Comparison of ENCODE assay signal across 19 mouse cellular contexts in genomic region chr9:32242921-32243617, GRCm38 (mm10).
DNase-seq lines count a peak whose midpoint lies in the region; ATAC-seq and TF ChIP-seq lines count a peak whose summit lies in the region.
"Had no signal": no experiment of that assay in that cellular context is flagged by ENCODE, and none has a peak within 500 bp of the region (broad histone marks: within the 10 kb centered on the region; RNA-seq: fewer than 3 reads in every experiment).

No protein-coding gene starts in this region.

- no peaks in the 10 kb centered on the region for H3K27me3 ChIP-seq in kidney, adult 2 months (replicated peaks; ENCODE audit: control insufficient read depth, insufficient read depth, low read length)
- H3K27me3 ChIP-seq: hindbrain, embryonic 13.5 days; limb, embryonic 12.5 days; midbrain, embryonic 12.5 days; neural tube, embryonic 15.5 days had no signal

- DNase-seq in lung, postnatal 36 days = peak; percentile 35
- no peak for DNase-seq in lung, postnatal 14 days
- peak; percentile 93 for DNase-seq in kidney, adult 2 months
- peak; percentile 57 for DNase-seq in kidney, postnatal 10 days
- no peak for DNase-seq in cerebellum, adult 11 months
- DNase-seq in layer of hippocampus, adult 8-10 months (ENCODE audit: low spot score in 2 of 2) = no peak
- DNase-seq: adrenal gland, postnatal 10 days; cerebellum, adult 2 months; forebrain, postnatal 0 days; gastrocnemius, adult 2 months; heart, adult 18-20 months; retina, postnatal 1 day; thymus, postnatal 36 days had no signal

- peaks cover 26% of the 10 kb centered on the region; the same call in 1 of the 2 replicates for H3K4me1 ChIP-seq in kidney, adult 2 months (ENCODE audit: control insufficient read depth, insufficient read depth, low read length)
- H3K4me1 ChIP-seq: limb, embryonic 12.5 days had no signal

- peaks cover 5% of the 10 kb centered on the region for H3K36me3 ChIP-seq in kidney, adult 2 months (ENCODE audit: control insufficient read depth, insufficient read depth, low read length)

- TF ChIP-seq POLR2A in kidney, adult 2 months (IDR thresholded peaks at IDR 0.05; ENCODE audit: low read depth, low read length) = no peak

- no peak for ATAC-seq in megakaryocyte, adult 5-6 weeks (ENCODE audit: poor library complexity, severe bottlenecking)
- ATAC-seq: CD4-positive, CD25-positive, alpha-beta regulatory T cell, adult 4 months; forebrain, postnatal 0 days had no signal

- H3K27ac ChIP-seq in kidney, adult 2 months (ENCODE audit: insufficient read depth, low read depth, low read length) = peak overlapping the region; percentile 78
- H3K27ac ChIP-seq: gastrocnemius, adult 2 months; hindbrain, embryonic 13.5 days; limb, embryonic 12.5 days; midbrain, embryonic 12.5 days; neural tube, embryonic 15.5 days had no signal

- whole genome bisulfite sequencing in kidney, adult 2 months = 35% methylated on average over 2 of the region's 2 CpGs

- no peak overlapping the region for H3K4me3 ChIP-seq in kidney, adult 2 months (ENCODE audit: insufficient read depth, low read depth, low read length)
- H3K4me3 ChIP-seq: gastrocnemius, adult 2 months; hindbrain, embryonic 13.5 days; limb, embryonic 12.5 days; midbrain, embryonic 12.5 days; neural tube, embryonic 15.5 days had no signal

- TF ChIP-seq CTCF in kidney, adult 2 months (conservative IDR thresholded peaks at IDR 0.05; ENCODE audit: insufficient read depth, insufficient read length, low read depth, low read length) = no peak

Comparison
In these comparisons a context has a peak if more than half of its experiments do, and no peak if none do; other contexts are left out.
1. DNase-seq: peak in lung, postnatal 36 days (single experiment), kidney, adult 2 months (single experiment) and kidney, postnatal 10 days (single experiment); none in lung, postnatal 14 days (single experiment), cerebellum, adult 11 months (single experiment) and layer of hippocampus, adult 8-10 months (0 of 2).